Mouse (Mus musculus): ENCODE measurements around the gene Sept9. TPM values are rescaled to one million over a fixed set of nuclear protein-coding genes. Genes with fewer than 3 reads are reported as not detected.
A peak's percentile ranks its signal among the peaks of the same experiment; 100 is the strongest.

Gene Sept9
- polyA plus RNA-seq, 2 experiments, result 14.9 to 25.5 TPM

- Histone ChIP-seq H3K4me1 (replicated peaks; ENCODE audit: control insufficient read depth in 2 of 2, insufficient read depth in 2 of 2, low read length in 1 of 2) (no peaks in the 10 kb centered on the region), H3K27ac (no peak overlapping the region), H3K4me2 (ENCODE audit: low read depth) (no peak overlapping the region), H3K36me3 (replicated peaks; ENCODE audit: control insufficient read depth, insufficient read depth, low read depth) (no peaks in the 10 kb centered on the region), H3K27me3 (ENCODE audit: control insufficient read depth, insufficient read depth, low read length) (peaks cover 6% of the 10 kb centered on the region), H3K4me3 (ENCODE audit: insufficient read depth in 1 of 2, low read depth in 2 of 2, low read length in 2 of 2) (no peak overlapping the region), H3K9me3 (ENCODE audit: control insufficient read depth, low read length) (no peaks in the 10 kb centered on the region), H3K9ac (replicated peaks) (no peak overlapping the region)
- ATAC-seq (ENCODE audit: insufficient read depth), result no peak
- peak; percentile 62 for TF ChIP-seq CTCF (IDR thresholded peaks at IDR 0.05; ENCODE audit: low read depth)
- TF ChIP-seq EP300 (IDR thresholded peaks at IDR 0.05; ENCODE audit: low read depth), result no peak
- WGBS (ENCODE audit: insufficient replicate concordance), result 71% methylated on average over 10 of the region's 10 CpGs
- no peak for DNase-seq (ENCODE audit: low read depth in 3 of 3, low spot score in 3 of 3)
Observed at GRCm38 (mm10) chr11:117401583-117402367, 202.3 kb downstream of the Sept9 start.

- no peaks in the 10 kb centered on the region for H3K9me3 ChIP-seq (ENCODE audit: control insufficient read depth, low read length)
- H3K36me3 ChIP-seq (replicated peaks; ENCODE audit: control insufficient read depth, insufficient read depth, low read depth), result no peaks in the 10 kb centered on the region
- 60% methylated on average over 11 of the region's 11 CpGs for WGBS (ENCODE audit: insufficient replicate concordance)
- DNase-seq (ENCODE audit: low read depth in 3 of 3, low spot score in 3 of 3), result no peak
- H3K27me3 ChIP-seq (ENCODE audit: control insufficient read depth, insufficient read depth, low read length), result peaks cover 6% of the 10 kb centered on the region
- H3K4me3 ChIP-seq (ENCODE audit: insufficient read depth in 1 of 2, low read depth in 2 of 2, low read length in 2 of 2), result no peak overlapping the region
- no peak for TF ChIP-seq EP300 (IDR thresholded peaks at IDR 0.05; ENCODE audit: low read depth)
- TF ChIP-seq CTCF (IDR thresholded peaks at IDR 0.05; ENCODE audit: low read depth), result no peak
- 0 out of 4 replicates have a peak, but pooled peaks cover 2% of the 10 kb centered on the region in 2 experiments for H3K4me1 ChIP-seq (replicated peaks; ENCODE audit: control insufficient read depth in 2 of 2, insufficient read depth in 2 of 2, low read length in 1 of 2)
- no peak overlapping the region for H3K27ac ChIP-seq
- no peak overlapping the region for H3K4me2 ChIP-seq (ENCODE audit: low read depth)
- no peak for ATAC-seq (ENCODE audit: insufficient read depth)
- H3K9ac ChIP-seq (replicated peaks), result no peak overlapping the region
Observed at GRCm38 (mm10) chr11:117402550-117402949, 203.1 kb downstream of the Sept9 start.

GRCm38 (mm10) chr11:117403073-117403472 is 203.6 kb downstream of the Sept9 start:
- Histone ChIP-seq H3K4me2 (ENCODE audit: low read depth) (no peak overlapping the region), H3K9ac (replicated peaks) (no peak overlapping the region), H3K27me3 (ENCODE audit: control insufficient read depth, insufficient read depth, low read length) (peaks cover 6% of the 10 kb centered on the region), H3K4me1 (replicated peaks; ENCODE audit: control insufficient read depth in 2 of 2, insufficient read depth in 2 of 2, low read length in 1 of 2) (peaks cover 2 to 4% of the 10 kb centered on the region in 2 experiments; a peak in 1 of 4 replicates), H3K9me3 (ENCODE audit: control insufficient read depth, low read length) (no peaks in the 10 kb centered on the region), H3K36me3 (replicated peaks; ENCODE audit: control insufficient read depth, insufficient read depth, low read depth) (no peaks in the 10 kb centered on the region), H3K4me3 (ENCODE audit: insufficient read depth in 1 of 2, low read depth in 2 of 2, low read length in 2 of 2) (no peak overlapping the region), H3K27ac (no peak overlapping the region)
- no peak for DNase-seq (ENCODE audit: low read depth in 3 of 3, low spot score in 3 of 3)
- TF ChIP-seq CTCF (IDR thresholded peaks at IDR 0.05; ENCODE audit: low read depth) (no peak), EP300 (IDR thresholded peaks at IDR 0.05; ENCODE audit: low read depth) (no peak)
- no peak for ATAC-seq (ENCODE audit: insufficient read depth)
- 54% methylated on average over 6 of the region's 6 CpGs for WGBS (ENCODE audit: insufficient replicate concordance)

GRCm38 (mm10) chr11:117403781-117404180 is 204.3 kb downstream of the Sept9 start:
- Histone ChIP-seq H3K36me3 (replicated peaks; ENCODE audit: control insufficient read depth, insufficient read depth, low read depth) (no peaks in the 10 kb centered on the region), H3K9me3 (ENCODE audit: control insufficient read depth, low read length) (no peaks in the 10 kb centered on the region), H3K27ac (no peak overlapping the region), H3K4me1 (replicated peaks; ENCODE audit: control insufficient read depth in 2 of 2, insufficient read depth in 2 of 2, low read length in 1 of 2) (peaks cover 2 to 8% of the 10 kb centered on the region in 2 experiments; a peak in 1 of 4 replicates), H3K9ac (replicated peaks) (no peak overlapping the region), H3K4me2 (ENCODE audit: low read depth) (no peak overlapping the region), H3K4me3 (ENCODE audit: insufficient read depth in 1 of 2, low read depth in 2 of 2, low read length in 2 of 2) (no peak overlapping the region), H3K27me3 (ENCODE audit: control insufficient read depth, insufficient read depth, low read length) (peaks cover 9% of the 10 kb centered on the region)
- DNase-seq (ENCODE audit: low read depth in 3 of 3, low spot score in 3 of 3), result no peak
- no peak for ATAC-seq (ENCODE audit: insufficient read depth)
- TF ChIP-seq EP300 (IDR thresholded peaks at IDR 0.05; ENCODE audit: low read depth) (no peak), CTCF (IDR thresholded peaks at IDR 0.05; ENCODE audit: low read depth) (no peak)
- 26% methylated on average over 7 of the region's 7 CpGs for WGBS (ENCODE audit: insufficient replicate concordance)

- 47% methylated on average over 1 of the region's 1 CpGs for WGBS (ENCODE audit: insufficient replicate concordance)
- H3K4me1 ChIP-seq (replicated peaks; ENCODE audit: control insufficient read depth in 2 of 2, insufficient read depth in 2 of 2, low read length in 1 of 2), result peaks cover 2 to 8% of the 10 kb centered on the region in 2 experiments; a peak in 1 of 4 replicates
- no peak for DNase-seq (ENCODE audit: low read depth in 3 of 3, low spot score in 3 of 3)
- no peaks in the 10 kb centered on the region for H3K36me3 ChIP-seq (replicated peaks; ENCODE audit: control insufficient read depth, insufficient read depth, low read depth)
- ATAC-seq (ENCODE audit: insufficient read depth), result no peak
- no peak overlapping the region for H3K4me2 ChIP-seq (ENCODE audit: low read depth)
- no peak overlapping the region for H3K9ac ChIP-seq (replicated peaks)
- no peak overlapping the region for H3K27ac ChIP-seq
- H3K4me3 ChIP-seq (ENCODE audit: insufficient read depth in 1 of 2, low read depth in 2 of 2, low read length in 2 of 2), result no peak overlapping the region
- no peak for TF ChIP-seq EP300 (IDR thresholded peaks at IDR 0.05; ENCODE audit: low read depth)
- TF ChIP-seq CTCF (IDR thresholded peaks at IDR 0.05; ENCODE audit: low read depth), result no peak
- H3K27me3 ChIP-seq (ENCODE audit: control insufficient read depth, insufficient read depth, low read length), result peaks cover 17% of the 10 kb centered on the region
- H3K9me3 ChIP-seq (ENCODE audit: control insufficient read depth, low read length), result no peaks in the 10 kb centered on the region
Observed at GRCm38 (mm10) chr11:117406711-117407110, 207.2 kb downstream of the Sept9 start.
